Mouse (Mus musculus) G1E (cell line): ENCODE measurements around the gene Srrt.

Experiments
- CTCF ChIP-seq: IDR thresholded peaks from 2 replicates; pipeline ENCODE4 v1.5.1; 2012; ENCODE audit warnings: low read depth, low read length, inconsistent platforms, mixed read lengths
- GATA1 ChIP-seq: IDR thresholded peaks from 2 replicates; pipeline ENCODE4 v1.6.1; 2012; ENCODE audit warnings: borderline replicate concordance, low read length, inconsistent platforms, mixed read lengths
- POLR2AphosphoS5 ChIP-seq: IDR thresholded peaks from 2 replicates; pipeline ENCODE4 v1.6.1; 2012; ENCODE audit warnings: low read depth, low read length, inconsistent platforms; ENCODE audit not compliant: insufficient replicate concordance

- TF ChIP-seq CTCF (no peak), GATA1 (no peak), POLR2AphosphoS5 (no peak)
Observed at GRCm38 (mm10) chr5:137320996-137321395, 13.5 kb upstream of the Srrt start.
